Mouse (Mus musculus) brain, adult 10 weeks (tissue): ENCODE data around the gene Rexo5. TPM values are rescaled to one million over a fixed set of nuclear protein-coding genes. Genes with fewer than 3 reads are reported as not detected.

ENCODE experiments used
- polyA plus RNA-seq: library from polyadenylated mRNA; stranded (reverse); fragments of 350-450 nt; fragmentation: Illumina TruSeq; extraction: RNeasy Lipid Tissue Mini Kit (QIAGEN cat#74804); gene quantifications from one replicate; pipeline ENCODE4 v1.2.3, GENCODE M21; 2015; ENCODE audit warnings: low read depth, low replicate concordance

Rexo5 gene
- polyA plus RNA-seq: 2.6 TPM

DNA sequence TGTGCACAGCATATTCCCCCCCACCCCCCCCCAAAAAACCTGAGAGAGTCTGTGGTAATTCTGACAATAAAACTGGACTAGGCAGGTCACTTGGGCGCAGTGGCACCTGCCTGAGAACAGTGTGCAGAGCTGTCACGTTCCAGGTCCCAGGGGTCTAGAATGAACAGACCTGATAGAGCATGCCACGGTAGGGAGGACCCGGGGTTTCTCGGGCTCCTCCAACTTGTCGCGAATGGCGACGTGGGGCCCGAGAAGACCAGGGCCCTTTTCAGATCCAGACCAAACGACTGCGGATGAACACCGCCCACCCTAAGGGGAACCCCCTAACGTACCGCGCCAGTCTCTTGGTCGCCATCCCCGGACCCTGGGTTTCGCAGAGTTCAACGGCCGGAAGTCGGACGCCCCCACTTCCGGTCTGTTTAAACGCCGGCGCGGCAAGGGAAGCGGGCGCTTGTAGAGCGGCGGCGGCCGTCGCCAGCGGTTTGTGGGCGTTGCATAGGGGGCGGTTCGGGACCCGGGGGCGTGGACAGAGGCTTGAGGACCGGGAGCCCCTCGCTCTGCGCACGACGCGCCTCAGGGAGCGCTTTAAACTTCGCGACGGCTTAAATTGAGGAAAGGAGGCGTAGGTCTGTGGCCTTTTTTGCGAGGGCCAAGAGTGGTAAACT is at the start of gene Rexo5, which contains the start of gene Eri2:
TSS of gene Rexo5 (plus strand) at position 421 of the 665 bp plus-strand sequence.
TSS of gene Eri2 (minus strand) at position 473 of the 665 bp plus-strand sequence.

DNA sequence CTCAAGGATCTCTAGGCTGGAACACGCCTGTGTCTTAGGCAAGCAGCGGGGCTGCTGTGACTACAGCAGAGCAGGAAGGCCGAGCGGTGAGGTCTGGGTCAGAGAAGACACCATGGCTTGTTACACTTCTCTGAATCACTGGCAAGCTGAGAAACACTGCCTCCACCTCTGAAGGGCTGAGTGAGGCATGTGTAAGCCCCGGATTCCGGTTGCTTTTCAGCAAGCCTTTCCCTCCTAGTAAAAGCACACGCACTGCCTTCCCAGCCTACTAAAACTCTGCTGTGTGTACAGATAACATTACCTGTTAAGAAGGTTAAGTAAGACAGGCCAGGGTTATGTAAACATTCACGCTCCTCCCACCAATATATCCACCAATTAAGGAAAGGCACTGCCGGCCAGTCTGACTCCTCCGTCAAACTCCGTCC is 33.3 kb upstream of the Rexo5 start, which contains the start of gene Acsm3:
TSS of gene Acsm3 (plus strand) at position 397 of the 425 bp plus-strand sequence.

DNA sequence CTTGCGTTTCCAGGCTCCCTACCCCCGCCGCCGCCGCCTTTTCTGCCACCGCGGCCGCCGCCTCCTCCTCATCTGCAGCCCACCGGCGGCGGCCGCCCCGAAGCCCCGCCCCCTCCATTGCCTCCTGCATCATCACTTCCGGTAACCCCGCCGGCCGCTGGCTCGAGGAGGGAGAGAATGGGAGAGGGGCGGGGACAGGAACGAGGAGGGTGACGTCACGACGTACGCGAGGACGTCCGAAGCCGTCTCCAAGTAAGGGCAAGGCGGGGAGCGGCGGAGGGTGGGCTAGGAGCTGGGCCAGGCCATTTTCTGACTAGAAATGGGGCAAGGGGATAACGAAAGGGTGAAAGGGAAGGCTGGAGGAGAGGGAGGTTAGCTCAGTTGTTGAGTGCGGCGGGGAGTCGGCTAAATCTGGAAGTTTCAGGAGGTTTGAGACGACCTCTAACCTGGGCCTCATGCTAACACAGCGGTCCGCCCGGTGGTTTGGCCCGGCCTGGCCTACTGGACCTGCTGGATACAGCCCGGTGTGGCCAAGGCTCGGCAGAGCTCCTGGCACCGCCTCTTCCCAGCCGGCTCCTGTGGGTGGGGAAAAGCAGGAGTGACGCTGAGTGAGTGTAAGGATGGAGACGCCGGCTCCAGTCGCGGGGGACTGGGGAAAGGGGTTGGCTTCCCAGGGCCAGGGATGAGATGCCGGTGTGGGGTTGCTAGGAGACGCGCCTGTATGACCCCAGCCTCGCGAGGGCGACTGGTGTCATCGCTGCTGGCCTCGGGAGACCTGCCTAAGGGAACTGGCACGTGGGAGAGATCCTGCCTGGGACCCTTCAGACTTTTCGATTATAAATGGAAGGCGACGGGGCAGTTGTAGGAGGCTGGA is 102.1 kb downstream of the Rexo5 start, which contains the start of the genes Lyrm1 and Dcun1d3:
TSS of gene Lyrm1 (plus strand) at position 223 of the 874 bp plus-strand sequence.
TSS of gene Dcun1d3 (minus strand) at position 660 of the 874 bp plus-strand sequence.

Other genes starting within 250 kb of the Rexo5 start
- gene Acsm2, start 239.7 kb upstream of the Rexo5 start, polyA plus RNA-seq: not detected
- not detected for gene Acsm1, start 187.0 kb upstream of the Rexo5 start, polyA plus RNA-seq
- gene Acsm4, start 104.0 kb upstream of the Rexo5 start, polyA plus RNA-seq: not detected
- 40.1 TPM for gene Thumpd1, start 73.2 kb upstream of the Rexo5 start, polyA plus RNA-seq
- not detected for gene Acsm3, start 33.1 kb upstream of the Rexo5 start, polyA plus RNA-seq
- gene Eri2, start 52 bp downstream of the Rexo5 start, polyA plus RNA-seq: 11.5 TPM
- 22.3 TPM for gene Lyrm1, start 101.9 kb downstream of the Rexo5 start, polyA plus RNA-seq
- gene Dcun1d3, start 102.3 kb downstream of the Rexo5 start, polyA plus RNA-seq: 14.1 TPM